Mouse (Mus musculus) kidney, embryonic 16.5 days (tissue): Measurements from ENCODE around the gene Parva. TPM values are rescaled to one million over a fixed set of nuclear protein-coding genes. Genes with fewer than 3 reads are reported as not detected.

Experiments used
- ATAC-seq: fragments of 200-750 bp; cut with Nextera tagmentation; 2 replicates; pipeline ENCODE4 v1.8.0; 2017; ENCODE audit warnings: moderate TSS enrichment; ENCODE audit not compliant: low FRiP score, low TSS enrichment
- H3K27ac ChIP-seq: fragments of 300-500 bp; sonication (generic); 2 replicates; pipeline ENCODE4 v1.5.1; 2014; ENCODE audit warnings: low read length
- H3K27me3 ChIP-seq: fragments of 300-500 bp; sonication (generic); 2 replicates; pipeline ENCODE4 v1.6.1; 2014; ENCODE audit warnings: low read length, control low read depth, mixed read lengths; ENCODE audit not compliant: insufficient read depth
- H3K36me3 ChIP-seq: fragments of 300-500 bp; sonication (generic); 2 replicates; pipeline ENCODE4 v1.6.1; 2014; ENCODE audit warnings: low read length, control low read depth, mixed read lengths; ENCODE audit not compliant: insufficient read depth
- H3K4me1 ChIP-seq: fragments of 300-500 bp; sonication (generic); 2 replicates; pipeline ENCODE4 v1.6.1; 2014; ENCODE audit warnings: low read length, control low read depth, mixed read lengths; ENCODE audit not compliant: insufficient read depth
- H3K4me2 ChIP-seq: fragments of 300-500 bp; sonication (generic); replicated peaks from 2 replicates; pipeline ENCODE4 v1.6.1; 2014; ENCODE audit warnings: low read depth, low read length
- H3K4me3 ChIP-seq: fragments of 300-500 bp; sonication (generic); 2 replicates; pipeline ENCODE4 v1.5.1; 2014; ENCODE audit warnings: mild to moderate bottlenecking, low read length
- H3K9ac ChIP-seq: fragments of 300-500 bp; sonication (generic); replicated peaks from 2 replicates; pipeline ENCODE4 v1.6.1; 2014; ENCODE audit warnings: low read length
- H3K9me3 ChIP-seq: fragments of 300-500 bp; sonication (generic); 2 replicates; pipeline ENCODE4 v1.6.1; 2016; ENCODE audit warnings: low read length, control low read depth
- WGBS: fragments of 180-500 bp; shearing (Covaris S2); extraction: QIAGEN DNeasy Blood & Tissue Kit; methylation state at CpG from one replicate; pipeline ENCODE4 v1.1.7; 2014; 5-methylcytosine and 5-hydroxymethylcytosine counted together
- polyA plus RNA-seq: library from polyadenylated mRNA; unstranded; fragments of >200 nt; fragmentation: Nextera tagmentation; extraction: Ambion mirVana; gene quantifications from 2 replicates; pipeline ENCODE4 v1.2.1, GENCODE M21; 2015

Parva gene
- polyA plus RNA-seq, 1 experiment from 2014 or later, result 120 TPM

GRCm38 (mm10) chr7:112602966-112603365 is 175.7 kb downstream of the Parva start:
- 77% methylated on average over 5 of the region's 5 CpGs for WGBS
- ATAC-seq, result no peak; the same call in 1 of the 2 replicates
- Histone ChIP-seq H3K4me2 (no peak overlapping the region), H3K27ac (peak overlapping the region; percentile 84), H3K4me1 (peaks cover 24% of the 10 kb centered on the region), H3K4me3 (no peak overlapping the region), H3K36me3 (no peaks in the 10 kb centered on the region), H3K9ac (no peak overlapping the region), H3K9me3 (no peaks in the 10 kb centered on the region), H3K27me3 (no peaks in the 10 kb centered on the region)

DNA sequence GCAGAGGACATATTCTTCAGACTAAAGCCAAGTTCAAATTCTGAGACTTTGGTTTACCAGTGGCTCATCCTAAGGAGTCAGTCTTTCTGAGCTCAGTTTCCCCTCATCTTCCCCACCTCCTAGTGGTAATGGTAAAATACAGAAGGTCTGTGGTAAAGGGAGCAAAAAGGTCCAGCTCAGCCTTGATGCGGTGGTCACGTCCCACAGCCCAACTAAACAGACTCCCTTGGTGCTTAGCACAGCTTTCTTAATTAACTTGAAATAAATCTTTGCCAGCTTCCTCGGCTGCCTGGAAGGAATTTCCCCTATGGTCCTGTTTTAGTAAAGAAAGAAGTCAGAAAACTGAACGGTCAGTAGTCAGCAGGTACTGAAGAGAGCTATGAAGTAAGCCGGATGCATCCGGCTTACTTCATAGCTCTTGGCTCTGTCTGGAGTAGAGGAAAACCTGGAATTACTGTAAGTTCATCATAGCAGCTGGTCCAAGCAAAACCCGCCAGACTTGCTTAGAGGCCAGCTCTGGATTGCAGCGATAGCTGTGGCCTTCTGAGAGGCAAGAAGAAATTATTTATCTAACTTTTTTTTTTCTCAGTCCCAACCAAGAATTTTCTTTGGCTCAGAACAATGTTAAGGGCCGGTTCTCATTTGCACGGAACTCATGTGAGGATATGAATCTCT is 176.3 kb downstream of the Parva start:
- ATAC-seq, result peak; percentile 93
- H3K27ac ChIP-seq, result peak overlapping the region; percentile 84
- 12% methylated on average over 10 of the region's 10 CpGs for WGBS
- no peaks in the 10 kb centered on the region for H3K9me3 ChIP-seq
- no peak overlapping the region for H3K9ac ChIP-seq
- H3K4me3 ChIP-seq, result no peak overlapping the region
- H3K4me1 ChIP-seq, result peaks cover 24% of the 10 kb centered on the region
- no peaks in the 10 kb centered on the region for H3K27me3 ChIP-seq
- no peak overlapping the region for H3K4me2 ChIP-seq
- H3K36me3 ChIP-seq, result no peaks in the 10 kb centered on the region

DNA sequence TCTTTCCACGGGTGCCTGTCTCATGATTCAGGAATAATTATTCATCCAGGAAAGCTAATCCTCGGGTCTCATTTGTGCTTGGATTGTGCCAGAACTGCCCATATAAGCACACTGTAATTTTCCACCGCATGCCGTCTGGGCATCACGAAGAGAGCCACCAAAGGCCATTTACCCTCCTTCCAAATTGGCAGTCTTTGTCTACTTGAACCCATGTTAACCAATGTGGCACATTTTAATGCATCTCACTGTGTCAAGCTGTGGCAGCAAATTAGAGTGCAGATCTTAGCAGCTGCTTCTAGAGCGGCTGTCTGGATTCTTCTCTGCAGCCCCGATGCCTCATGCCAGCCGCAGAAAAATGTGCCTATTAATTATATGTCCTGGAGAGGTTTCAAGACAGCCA is 176.9 kb downstream of the Parva start:
- no peaks in the 10 kb centered on the region for H3K27me3 ChIP-seq
- no peak for ATAC-seq
- H3K9ac ChIP-seq, result peak overlapping the region; percentile 0; the same call in 1 of the 2 replicates
- no peaks in the 10 kb centered on the region for H3K36me3 ChIP-seq
- H3K4me3 ChIP-seq, result no peak overlapping the region
- peaks cover 24% of the 10 kb centered on the region for H3K4me1 ChIP-seq
- no peaks in the 10 kb centered on the region for H3K9me3 ChIP-seq
- H3K4me2 ChIP-seq, result no peak overlapping the region
- H3K27ac ChIP-seq, result peak overlapping the region; percentile 84
- 43% methylated on average over 8 of the region's 8 CpGs for WGBS

GRCm38 (mm10) chr7:112614046-112614790 is 186.9 kb downstream of the Parva start:
- Histone ChIP-seq H3K9me3 (no peaks in the 10 kb centered on the region), H3K36me3 (no peaks in the 10 kb centered on the region), H3K4me1 (peaks cover 20% of the 10 kb centered on the region), H3K4me2 (no peak overlapping the region), H3K9ac (no peak overlapping the region), H3K27me3 (no peaks in the 10 kb centered on the region), H3K4me3 (no peak overlapping the region), H3K27ac (peak overlapping the region; percentile 86)
- 53% methylated on average over 3 of the region's 3 CpGs for WGBS
- peak; percentile 95 for ATAC-seq

GRCm38 (mm10) chr7:112614791-112615668 is 187.7 kb downstream of the Parva start:
- no peaks in the 10 kb centered on the region for H3K36me3 ChIP-seq
- H3K27ac ChIP-seq, result peak overlapping the region; percentile 86
- H3K27me3 ChIP-seq, result no peaks in the 10 kb centered on the region
- WGBS, result 46% methylated on average over 10 of the region's 10 CpGs
- peak; percentile 84 for ATAC-seq
- H3K9ac ChIP-seq, result no peak overlapping the region
- no peak overlapping the region for H3K4me3 ChIP-seq
- no peaks in the 10 kb centered on the region for H3K9me3 ChIP-seq
- H3K4me2 ChIP-seq, result no peak overlapping the region
- H3K4me1 ChIP-seq, result peaks cover 20% of the 10 kb centered on the region

DNA sequence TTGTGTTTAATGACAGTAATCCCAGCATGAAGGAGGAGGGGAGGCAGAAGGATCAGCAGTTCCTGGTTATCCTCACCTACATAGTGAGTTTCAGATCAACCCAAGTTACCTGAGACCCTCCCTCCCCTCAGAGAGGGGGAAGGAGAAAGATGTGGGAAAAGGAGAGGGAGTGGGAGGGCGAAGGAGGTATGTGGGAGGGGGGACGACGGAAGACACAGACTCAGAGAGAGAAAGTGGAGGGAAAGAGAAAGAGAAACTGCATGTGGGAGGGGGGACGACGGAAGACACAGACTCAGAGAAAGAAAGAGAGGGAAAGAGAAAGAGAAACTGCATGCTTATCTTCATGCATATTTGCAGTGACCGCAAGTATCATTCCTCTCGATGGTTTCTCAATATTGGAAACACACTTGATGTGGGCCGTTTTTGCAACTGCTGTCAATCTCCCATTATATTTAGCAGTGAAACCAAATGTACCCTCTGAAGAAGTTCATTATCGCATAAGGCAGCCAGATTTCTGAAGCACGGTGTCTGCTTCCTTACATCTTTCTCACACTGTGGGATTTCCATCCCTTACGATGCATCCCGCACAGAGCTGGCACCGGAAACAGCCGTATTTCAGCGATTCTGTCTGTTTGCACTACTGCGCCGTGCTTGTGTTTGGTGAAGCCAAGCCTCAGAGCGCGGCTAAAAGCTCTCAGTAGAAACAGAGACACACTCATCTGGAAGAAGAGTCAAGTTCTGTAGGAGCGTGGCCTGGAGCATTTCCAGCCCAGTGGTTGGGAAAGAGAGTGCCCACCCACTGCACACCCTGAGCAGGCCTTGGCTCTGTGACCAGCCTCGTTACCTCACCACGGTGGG is 193.2 kb downstream of the Parva start:
- H3K9ac ChIP-seq, result no peak overlapping the region
- H3K27ac ChIP-seq, result no peak overlapping the region
- no peaks in the 10 kb centered on the region for H3K27me3 ChIP-seq
- WGBS, result 64% methylated on average over 22 of the region's 22 CpGs
- H3K4me3 ChIP-seq, result no peak overlapping the region
- no peak overlapping the region for H3K4me2 ChIP-seq
- 0 out of 2 replicates have a peak, but pooled peaks have one; percentile 51 for ATAC-seq
- H3K36me3 ChIP-seq, result no peaks in the 10 kb centered on the region
- peaks cover 2% of the 10 kb centered on the region; the same call in 1 of the 2 replicates for H3K4me1 ChIP-seq
- no peaks in the 10 kb centered on the region for H3K9me3 ChIP-seq

- H3K36me3 ChIP-seq, result no peaks in the 10 kb centered on the region
- H3K27me3 ChIP-seq, result no peaks in the 10 kb centered on the region
- ATAC-seq, result no peak
- H3K27ac ChIP-seq, result no peak overlapping the region
- 44% methylated on average over 4 of the region's 4 CpGs for WGBS
- H3K4me3 ChIP-seq, result no peak overlapping the region
- H3K4me2 ChIP-seq, result no peak overlapping the region
- H3K9ac ChIP-seq, result no peak overlapping the region
- no peaks in the 10 kb centered on the region for H3K4me1 ChIP-seq
- H3K9me3 ChIP-seq, result peaks cover 3% of the 10 kb centered on the region; the same call in 1 of the 2 replicates
These were observed 200.2 kb downstream of the Parva start for GRCm38 (mm10) chr7:112627481-112627880.

- Histone ChIP-seq H3K27ac (no peak overlapping the region), H3K4me1 (no peaks in the 10 kb centered on the region), H3K9ac (no peak overlapping the region), H3K4me2 (no peak overlapping the region), H3K4me3 (no peak overlapping the region), H3K27me3 (no peaks in the 10 kb centered on the region), H3K9me3 (0 out of 2 replicates have a peak, but pooled peaks cover 7% of the 10 kb centered on the region), H3K36me3 (no peaks in the 10 kb centered on the region)
- WGBS, result 83% methylated on average over 10 of the region's 10 CpGs
- ATAC-seq, result no peak
These were observed 207.4 kb downstream of the Parva start for GRCm38 (mm10) chr7:112634505-112635213.
